Mouse (Mus musculus) frontal cortex, adult (tissue): Measurements from ENCODE around the gene Camp.
A peak's percentile ranks its signal among the peaks of the same experiment; 100 is the strongest.

Experiments
- ATAC-seq: cut with Nextera tagmentation; 2 replicates; pipeline ENCODE4 v1.9.2; 2017; ENCODE audit warnings: mild to moderate bottlenecking, moderate library complexity, mixed read lengths; ENCODE audit not compliant: low TSS enrichment

Camp gene

GRCm38 (mm10) chr9:109849312-109849758 is at the start of gene Camp:
TSS of gene Camp (minus strand) at chr9:109849617.
- no peak for ATAC-seq

GRCm38 (mm10) chr9:109898027-109898426 is 48.6 kb upstream of the Camp start:
- no peak for ATAC-seq

- ATAC-seq, result no peak
Observed at GRCm38 (mm10) chr9:109896253-109897150, 47.1 kb upstream of the Camp start.

- ATAC-seq, result no peak
Observed at GRCm38 (mm10) chr9:109895593-109895992, 46.2 kb upstream of the Camp start.

- peak; percentile 98 for ATAC-seq
Observed at GRCm38 (mm10) chr9:109894413-109895090, 45.1 kb upstream of the Camp start.

GRCm38 (mm10) chr9:109892651-109893250 is 43.3 kb upstream of the Camp start:
- ATAC-seq, result peak; percentile 71

GRCm38 (mm10) chr9:109891501-109891900 is 42.1 kb upstream of the Camp start:
- ATAC-seq, result no peak

GRCm38 (mm10) chr9:109887321-109887720 is 37.9 kb upstream of the Camp start:
- ATAC-seq, result no peak

- ATAC-seq, result no peak
Observed at GRCm38 (mm10) chr9:109886259-109886658, 36.8 kb upstream of the Camp start.

GRCm38 (mm10) chr9:109879305-109879704 is 29.9 kb upstream of the Camp start:
- ATAC-seq, result no peak

- ATAC-seq, result no peak
Observed at GRCm38 (mm10) chr9:109877666-109878065, 28.2 kb upstream of the Camp start.

GRCm38 (mm10) chr9:109876756-109877155 is 27.3 kb upstream of the Camp start:
- no peak for ATAC-seq

GRCm38 (mm10) chr9:109875695-109876601 is 26.5 kb upstream of the Camp start:
- ATAC-seq, result peak; percentile 53

- ATAC-seq, result peak; percentile 98
Observed at GRCm38 (mm10) chr9:109874797-109875691, 25.6 kb upstream of the Camp start, which contains the start of gene Cdc25a. TSS of gene Cdc25a (plus strand) at chr9:109875579.

GRCm38 (mm10) chr9:109870983-109871572 is 21.7 kb upstream of the Camp start:
- ATAC-seq, result no peak

- no peak for ATAC-seq
Observed at GRCm38 (mm10) chr9:109866218-109866617, 16.8 kb upstream of the Camp start.

- ATAC-seq, result no peak
Observed at GRCm38 (mm10) chr9:109863085-109863484, 13.7 kb upstream of the Camp start.

- peak; percentile 72 for ATAC-seq
Observed at GRCm38 (mm10) chr9:109862397-109863044, 13.1 kb upstream of the Camp start.

GRCm38 (mm10) chr9:109855947-109856346 is 6.5 kb upstream of the Camp start:
- ATAC-seq, result no peak
